Mouse (Mus musculus): ENCODE measurements around the gene Bicra.

GRCm38 (mm10) chr7:15944311-15944710 is 103.4 kb downstream of the Bicra start:
- TF ChIP-seq EP300 (IDR thresholded peaks at IDR 0.05) (no peak), CTCF (IDR thresholded peaks at IDR 0.05) (no peak)
